Mouse (Mus musculus) heart, postnatal 0 days (tissue): Measurements from ENCODE around the gene Nelfe.

Experiments used
- CTCF ChIP-seq: IDR thresholded peaks from 2 replicates; pipeline ENCODE4 v1.5.1; 2016; ENCODE audit warnings: antibody characterized with exemption, control low read depth, low read depth
- EP300 ChIP-seq: IDR thresholded peaks from 2 replicates; pipeline ENCODE4 v1.6.1; 2016; ENCODE audit warnings: antibody characterized with exemption, low read depth

DNA sequence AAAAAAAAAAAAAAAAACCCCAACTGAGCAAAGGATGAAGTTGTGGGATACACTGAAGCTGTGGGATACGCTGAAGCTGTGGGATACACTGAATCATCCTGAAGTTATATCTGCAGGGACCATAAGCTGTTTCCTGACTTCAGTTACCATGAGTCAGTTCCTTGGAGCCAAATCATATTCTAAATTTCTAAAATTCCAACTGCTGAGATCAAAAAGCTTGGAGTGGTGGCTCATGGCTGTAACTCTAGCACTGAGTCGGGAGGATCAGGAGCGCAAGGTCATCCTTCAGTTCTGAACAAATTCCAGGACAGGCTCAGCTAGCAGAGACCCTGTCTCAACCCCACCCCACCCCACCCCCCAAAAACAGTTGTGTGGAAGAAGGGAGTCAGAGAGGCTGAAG lies 35.4 kb downstream of the Nelfe start:
- TF ChIP-seq EP300 (no peak), CTCF (no peak)
